Mouse (Mus musculus): ENCODE measurements around the gene Sipa1. TPM values are rescaled to one million over a fixed set of nuclear protein-coding genes. Genes with fewer than 3 reads are reported as not detected.
A peak's percentile ranks its signal among the peaks of the same experiment; 100 is the strongest.

Gene Sipa1
- total RNA-seq (2014; fragmentation: Nextera tagmentation): 56.8 and 65.9 TPM in 2 replicates
- 17.3 and 20.8 TPM in 2 replicates for total RNA-seq (2017)

DNA sequence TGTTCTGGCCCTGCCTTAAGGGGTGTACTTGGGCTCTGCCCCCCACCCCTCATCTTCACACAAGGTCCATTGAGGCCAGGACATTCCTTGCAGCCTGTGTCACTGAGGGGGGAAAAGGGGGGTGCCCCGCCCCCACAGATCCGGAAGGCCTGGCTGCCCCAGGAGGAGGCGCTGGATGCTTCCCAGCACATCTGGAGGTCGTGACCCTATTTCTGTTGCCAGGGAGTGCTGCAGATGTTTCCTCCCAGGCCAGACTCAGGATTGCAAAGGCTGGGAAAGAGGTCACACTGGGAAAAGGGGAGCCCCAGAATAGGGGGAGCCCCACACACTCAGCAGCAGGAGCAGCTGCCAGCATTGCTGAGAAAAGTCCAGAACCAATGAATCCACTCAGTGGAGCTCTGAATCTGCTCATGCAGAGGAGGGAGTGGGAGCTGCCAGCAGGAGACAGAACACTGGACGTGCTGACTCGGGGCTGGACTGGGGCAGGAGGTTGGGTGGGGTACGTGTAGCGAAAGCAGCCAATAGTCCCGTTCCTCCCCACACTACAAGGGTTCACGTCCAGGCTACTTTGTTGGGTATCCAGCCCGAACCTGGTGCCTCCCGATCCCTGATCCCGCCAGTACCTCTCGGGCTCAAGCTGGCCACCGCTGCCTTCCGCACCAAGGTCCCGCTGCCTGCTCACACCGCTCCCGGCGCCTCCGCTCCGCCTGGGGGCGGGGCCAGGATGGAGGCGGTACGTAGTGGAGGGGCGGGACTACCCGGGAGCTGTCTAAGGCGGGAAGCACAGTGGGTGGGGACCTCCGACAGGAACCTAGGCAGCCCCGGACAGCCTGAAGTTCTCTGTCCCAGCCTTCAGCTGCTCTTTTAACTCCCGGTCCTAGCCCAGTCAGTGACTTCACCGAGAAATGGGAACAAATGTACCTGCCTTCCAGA is at the start of gene Sipa1:
Gene Sipa1, minus strand, starts transcription at position 727 of the 933 bp plus-strand sequence.
- ATAC-seq (replicated peaks; ENCODE audit: poor library complexity, severe bottlenecking): peak; percentile 80

GRCm38 (mm10) chr19:5713255-5713654 is 49.7 kb upstream of the Sipa1 start:
- ATAC-seq (replicated peaks; ENCODE audit: poor library complexity, severe bottlenecking): no peak

DNA sequence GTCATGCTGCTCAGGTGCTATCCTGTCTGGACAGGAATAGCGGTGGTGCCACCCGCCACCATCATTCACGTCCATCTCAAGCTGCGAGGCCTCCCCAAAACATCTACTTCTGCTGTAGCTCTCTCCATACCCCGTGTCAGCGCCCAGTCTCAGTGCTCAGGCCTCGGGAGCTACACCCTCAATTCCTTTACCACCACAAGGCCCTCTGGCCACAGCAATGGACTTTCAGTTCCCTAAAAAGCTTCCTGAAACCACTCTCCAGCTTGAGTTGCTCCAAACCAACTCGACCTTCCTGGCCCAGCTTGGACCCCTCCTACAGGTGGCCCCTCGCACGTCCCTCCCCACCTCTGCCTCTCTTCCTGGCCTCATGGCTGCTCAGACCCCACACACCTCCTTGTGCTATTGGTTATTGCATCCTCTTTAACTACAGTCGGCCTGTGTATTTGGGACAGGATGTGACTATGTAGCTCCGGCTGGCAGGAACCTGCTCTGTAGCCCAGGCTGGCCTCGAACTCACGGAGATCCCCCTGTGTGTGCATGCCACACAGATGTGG is 48.5 kb upstream of the Sipa1 start:
- ATAC-seq (replicated peaks; ENCODE audit: poor library complexity, severe bottlenecking): peak; percentile 80

DNA sequence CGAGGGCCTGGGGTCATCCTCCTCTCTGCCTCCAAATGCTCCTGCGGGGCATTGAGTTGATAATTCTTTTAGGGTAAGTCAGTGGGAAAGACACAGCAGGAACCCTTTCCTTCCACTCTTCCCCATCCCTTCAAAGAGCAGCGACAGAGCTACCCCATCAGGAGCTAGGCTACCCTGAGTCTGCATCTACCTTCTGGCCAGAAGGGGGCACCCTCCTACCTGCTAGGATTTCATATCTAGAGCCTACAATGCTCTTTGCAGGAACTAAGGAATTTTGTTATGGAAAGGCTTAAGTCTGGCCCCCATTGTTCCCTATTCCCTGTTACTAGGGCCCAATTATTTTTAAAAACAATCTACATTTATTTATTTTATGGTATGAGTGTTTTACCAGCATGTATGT is 47.7 kb upstream of the Sipa1 start:
- ATAC-seq (replicated peaks; ENCODE audit: poor library complexity, severe bottlenecking): no peak

- ATAC-seq (replicated peaks; ENCODE audit: poor library complexity, severe bottlenecking): no peak
Observed at GRCm38 (mm10) chr19:5710581-5710980, 47.1 kb upstream of the Sipa1 start.

DNA sequence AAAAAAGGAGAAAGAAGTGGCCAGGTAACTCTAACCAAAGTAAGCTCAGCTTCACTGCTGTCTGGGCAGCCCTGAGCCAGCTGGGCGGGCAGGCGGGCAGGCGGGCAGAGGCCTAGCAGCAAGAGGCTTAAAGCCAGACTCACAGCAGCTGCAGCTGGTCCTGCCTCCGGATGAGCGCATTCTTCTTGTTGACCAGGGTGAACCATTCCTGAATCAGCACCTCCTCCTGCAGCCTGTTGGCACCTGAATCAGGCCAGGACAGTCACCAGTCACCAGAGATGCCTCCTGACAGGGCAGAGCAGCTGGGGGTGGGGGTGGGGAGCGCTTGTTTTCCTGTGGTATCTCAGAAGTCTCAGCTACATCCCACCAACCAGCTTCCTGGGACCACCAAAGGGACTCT is 46.6 kb upstream of the Sipa1 start:
- no peak for ATAC-seq (replicated peaks; ENCODE audit: poor library complexity, severe bottlenecking)

DNA sequence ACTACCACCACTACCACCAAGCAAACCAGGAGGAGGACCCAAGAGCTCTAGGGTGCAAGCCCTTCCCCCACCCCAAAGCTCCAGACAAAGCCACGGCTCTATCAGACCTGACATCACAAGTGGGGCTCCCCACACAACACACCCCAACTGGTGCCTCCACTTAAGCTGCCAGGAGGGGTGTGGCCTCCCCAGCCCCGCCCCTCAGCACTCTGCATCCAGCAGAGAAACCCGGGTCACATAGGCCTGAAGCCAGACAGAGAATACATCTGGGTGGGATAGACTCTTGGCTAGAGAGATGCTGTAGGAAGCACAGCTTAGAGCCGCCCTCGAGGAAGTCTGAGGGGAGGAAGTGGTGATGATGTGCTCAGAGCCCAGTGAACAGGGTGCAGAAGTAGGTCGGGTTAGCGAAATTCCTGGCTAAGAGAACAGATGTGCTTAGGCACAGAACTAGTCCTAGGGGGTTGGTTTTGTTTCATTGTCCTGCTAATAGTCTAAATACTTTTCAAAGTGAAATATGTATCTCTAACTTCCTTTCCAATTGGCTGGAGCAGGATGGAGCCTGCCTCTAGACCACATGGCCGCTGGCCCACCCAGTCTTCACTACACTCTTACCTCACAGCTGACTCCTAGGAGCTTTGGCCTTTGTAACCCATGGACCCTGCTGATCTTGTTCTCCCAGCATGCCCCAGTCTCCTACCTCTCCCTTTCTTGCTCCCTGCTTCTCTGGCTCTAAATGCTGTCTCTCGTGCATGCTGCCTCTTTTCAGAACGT is 41.5 kb upstream of the Sipa1 start:
- peak; percentile 54 for ATAC-seq (replicated peaks; ENCODE audit: poor library complexity, severe bottlenecking)

GRCm38 (mm10) chr19:5704163-5704800 is 40.8 kb upstream of the Sipa1 start, which contains the start of gene Kcnk7:
Gene Kcnk7 (plus strand): TSS chr19:5704367.
- no peak for ATAC-seq (replicated peaks; ENCODE audit: poor library complexity, severe bottlenecking)

- ATAC-seq (replicated peaks; ENCODE audit: poor library complexity, severe bottlenecking): no peak
Observed at GRCm38 (mm10) chr19:5695849-5696462, 32.4 kb upstream of the Sipa1 start.

DNA sequence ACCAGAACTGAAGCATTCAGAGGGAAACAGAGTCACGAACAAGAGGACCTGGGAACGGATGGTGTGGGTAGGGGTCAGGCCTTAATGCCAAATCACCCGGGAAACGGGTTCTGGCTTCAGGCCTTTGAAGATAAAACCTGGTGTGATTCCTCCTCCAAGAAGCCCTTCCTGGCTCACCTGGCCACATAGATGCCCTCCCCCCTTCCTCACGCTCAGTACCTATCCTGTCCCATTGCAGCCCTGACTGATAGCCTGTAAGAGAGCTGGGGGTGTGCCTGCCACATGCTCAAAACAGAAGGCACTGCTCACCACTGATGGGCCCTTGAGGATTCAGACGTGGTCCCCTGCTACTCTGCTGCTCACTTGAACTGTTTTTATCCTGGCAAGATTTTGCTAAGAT is 30.3 kb upstream of the Sipa1 start:
- no peak for ATAC-seq (replicated peaks; ENCODE audit: poor library complexity, severe bottlenecking)

DNA sequence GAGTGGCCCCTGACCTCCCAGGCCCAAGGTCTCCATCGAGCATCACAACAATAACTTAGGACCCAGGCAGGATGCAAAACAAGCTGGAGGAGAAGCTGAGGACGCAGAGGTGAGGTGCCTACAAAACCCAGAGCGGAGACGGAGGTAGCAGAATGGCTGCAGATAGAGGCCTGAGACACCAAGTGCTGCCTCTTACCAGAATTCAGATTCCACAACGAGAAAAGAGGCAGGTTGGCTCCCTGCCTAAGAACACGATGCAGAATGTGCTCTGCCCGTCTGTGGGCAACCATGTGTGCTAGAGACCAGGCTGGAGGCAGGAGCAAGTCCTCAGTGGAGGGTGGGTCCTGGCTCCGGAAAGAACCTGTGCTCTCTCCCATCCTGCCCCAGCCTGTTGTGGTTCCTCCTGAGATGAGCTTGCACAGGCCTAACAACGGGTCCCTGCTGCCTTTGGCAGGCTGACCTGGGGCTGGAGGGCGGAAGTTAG is 29.4 kb upstream of the Sipa1 start:
- ATAC-seq (replicated peaks; ENCODE audit: poor library complexity, severe bottlenecking): no peak

DNA sequence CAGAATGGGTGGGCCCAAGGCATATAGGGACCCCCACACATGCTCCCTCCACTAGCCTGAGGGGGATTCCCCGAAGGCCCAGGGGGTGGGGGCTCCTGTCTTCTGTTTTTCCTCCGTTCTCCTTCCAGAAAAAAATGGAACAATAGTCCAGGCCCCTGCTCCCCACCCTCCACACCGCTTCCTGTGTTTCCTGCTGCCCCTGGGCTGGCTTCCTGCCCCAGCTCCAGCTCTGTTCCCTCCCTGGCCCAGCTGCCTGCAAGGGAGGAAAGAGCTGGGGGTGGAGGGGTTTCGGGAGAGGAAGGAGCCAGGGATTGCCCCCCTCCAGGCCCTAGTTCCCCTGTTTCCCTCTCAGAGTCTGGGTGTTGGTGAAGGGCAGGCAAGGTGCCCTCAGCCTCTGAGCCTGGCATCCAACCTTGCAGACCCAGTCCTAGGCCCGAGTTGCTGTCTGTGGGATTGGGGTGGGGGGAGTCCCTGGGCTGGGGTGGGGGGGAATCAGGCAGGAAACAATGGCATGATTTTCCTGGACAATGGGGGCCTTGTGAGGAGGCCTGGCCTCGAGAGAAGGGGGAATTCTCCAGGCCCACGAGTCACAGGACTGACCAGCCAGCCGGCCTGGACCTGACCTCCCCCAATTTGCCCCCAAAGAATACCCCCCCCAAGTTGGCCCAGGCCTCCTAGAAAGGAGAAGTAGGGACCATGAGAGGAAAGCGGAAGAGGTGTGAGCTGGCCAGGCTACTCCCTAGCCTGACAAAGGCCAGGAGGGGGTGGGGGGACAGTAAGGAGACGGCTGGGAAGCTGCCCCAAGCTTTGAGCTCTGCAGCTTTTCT is 28.8 kb upstream of the Sipa1 start:
- ATAC-seq (replicated peaks; ENCODE audit: poor library complexity, severe bottlenecking): peak; percentile 13; the same call in 1 of the 2 replicates

DNA sequence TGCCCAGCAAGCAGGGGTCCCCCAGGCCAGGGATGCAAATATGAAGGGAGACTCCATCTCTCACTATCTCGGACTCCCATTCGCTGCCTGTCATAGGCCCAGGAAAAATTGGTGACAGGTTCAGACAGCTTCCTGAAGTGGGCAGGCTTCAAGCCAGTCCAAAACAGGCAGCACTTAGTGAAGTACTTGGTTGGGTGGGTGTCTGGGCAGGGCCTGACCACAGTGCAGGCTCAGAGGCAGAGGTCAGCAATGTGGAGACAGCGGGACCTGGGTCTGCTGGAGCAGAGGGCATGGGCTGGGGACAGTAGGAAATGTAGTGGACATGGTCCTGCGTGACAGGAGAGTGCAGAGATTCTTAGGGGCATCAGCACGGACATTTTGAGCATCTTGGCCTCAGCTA is 28.1 kb upstream of the Sipa1 start:
- ATAC-seq (replicated peaks; ENCODE audit: poor library complexity, severe bottlenecking): no peak

GRCm38 (mm10) chr19:5690343-5690735 is 26.8 kb upstream of the Sipa1 start:
- ATAC-seq (replicated peaks; ENCODE audit: poor library complexity, severe bottlenecking): no peak

DNA sequence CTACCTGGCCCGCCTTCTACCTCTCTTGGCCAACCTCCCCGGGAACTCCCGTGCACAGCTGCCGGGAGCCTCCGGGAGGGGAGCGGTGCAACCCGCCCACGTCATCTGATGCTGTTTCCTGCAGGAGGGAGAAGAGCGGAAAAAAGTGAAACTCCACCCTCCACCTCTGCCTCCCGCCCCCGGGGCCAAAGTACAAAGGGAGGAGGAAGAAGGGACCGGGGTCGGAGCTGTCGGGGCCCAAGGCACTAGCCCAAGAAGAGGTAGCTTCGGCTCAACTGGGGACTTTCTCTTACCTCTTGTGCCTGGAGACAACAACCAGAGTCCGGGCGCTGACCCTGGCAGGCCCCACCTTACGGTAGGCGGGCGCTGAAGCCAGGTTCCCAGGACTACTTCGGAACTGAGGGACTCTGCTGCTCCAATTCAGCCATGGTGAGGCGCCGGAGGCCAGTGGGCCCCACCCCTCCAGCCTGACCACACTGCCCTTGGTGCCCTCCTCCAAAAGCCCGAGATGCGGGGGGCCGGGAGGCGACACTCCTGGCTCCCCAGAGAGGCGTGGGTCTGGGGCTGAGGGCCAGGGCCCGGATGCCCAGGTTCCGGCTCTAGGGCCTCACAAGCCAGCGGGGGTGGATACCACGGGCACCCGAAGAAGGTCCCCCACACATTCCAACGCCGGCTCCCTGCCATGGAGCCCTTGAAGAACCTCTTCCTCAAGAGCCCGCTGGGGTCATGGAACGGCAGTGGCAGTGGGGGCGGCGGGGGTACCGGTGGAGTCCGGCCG is 26.2 kb upstream of the Sipa1 start:
- ATAC-seq (replicated peaks; ENCODE audit: poor library complexity, severe bottlenecking): peak; percentile 56

DNA sequence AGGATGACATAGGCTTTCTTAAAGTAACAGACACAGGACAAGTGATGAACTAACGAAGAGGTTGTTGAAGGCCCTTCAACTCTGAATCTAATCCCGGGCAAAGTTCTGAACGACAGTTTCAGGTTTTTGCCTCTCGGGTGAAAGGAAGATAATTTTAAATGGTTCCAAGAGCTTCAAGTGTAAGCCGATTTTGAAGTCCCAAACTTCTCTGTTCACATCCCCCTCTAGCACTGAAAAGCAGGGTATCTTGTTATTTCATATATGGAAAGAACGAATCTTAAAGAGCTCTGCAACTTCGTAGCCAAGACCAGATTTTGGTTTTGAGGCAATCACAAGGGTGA is 25.6 kb upstream of the Sipa1 start:
- no peak for ATAC-seq (replicated peaks; ENCODE audit: poor library complexity, severe bottlenecking)

DNA sequence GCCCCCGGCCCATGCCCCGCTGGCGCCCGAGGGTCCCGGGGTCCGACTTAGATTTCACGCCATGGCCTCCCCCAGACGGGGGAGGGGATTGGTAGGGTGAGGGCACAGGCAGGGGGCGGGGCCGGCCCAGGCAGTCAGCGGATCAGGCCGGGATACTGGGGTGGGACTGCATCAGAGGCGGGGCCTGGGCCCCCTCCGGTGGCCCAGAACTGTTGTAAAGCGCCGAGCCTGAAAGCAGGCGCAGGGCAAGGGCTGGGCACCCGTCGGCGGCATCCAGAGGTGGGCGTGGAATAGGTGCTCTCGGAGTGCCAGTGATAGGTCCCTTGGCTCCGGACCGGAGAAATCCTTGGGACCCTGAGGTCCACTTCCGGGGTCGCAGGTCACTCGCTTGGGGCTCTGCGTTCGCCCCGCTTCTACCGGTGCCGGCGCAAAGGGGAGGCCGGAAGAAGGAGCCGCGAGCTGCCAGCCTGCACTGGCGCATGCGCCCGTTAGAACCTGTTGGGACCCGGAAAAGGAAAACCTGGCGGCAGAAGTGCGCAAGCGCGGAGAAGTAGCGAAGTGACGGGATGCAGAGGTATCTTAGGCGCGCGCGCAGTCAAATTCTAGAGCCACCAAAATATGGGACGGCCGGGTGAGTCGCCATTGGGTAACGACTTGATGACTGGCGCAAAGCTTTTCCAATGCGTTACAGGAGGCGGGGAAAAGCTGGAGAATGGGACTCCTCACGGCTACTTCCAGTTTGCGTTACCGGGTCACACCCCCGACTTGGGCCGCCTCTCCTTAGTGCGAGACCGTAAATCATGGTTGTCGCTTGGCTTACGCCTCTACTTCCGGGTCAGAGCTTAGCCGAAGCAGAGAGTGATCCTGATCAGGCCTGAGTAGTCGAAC is 24.9 kb upstream of the Sipa1 start, which contains the start of the genes Map3k11 and Pcnx3:
Gene Map3k11, plus strand, starts transcription at position 543 of the 888 bp plus-strand sequence.
Gene Pcnx3, minus strand, starts transcription at position 709 of the 888 bp plus-strand sequence.
- peak; percentile 59 for ATAC-seq (replicated peaks; ENCODE audit: poor library complexity, severe bottlenecking)

Data from granulocyte monocyte progenitor cell, adult 5-6 weeks (primary cell).